Mouse (Mus musculus): Measurements from ENCODE around the gene Tango2. TPM values are rescaled to one million over a fixed set of nuclear protein-coding genes. Genes with fewer than 3 reads are reported as not detected.
A peak's percentile ranks its signal among the peaks of the same experiment; 100 is the strongest.

Gene Tango2
- total RNA-seq, 2 experiments from 2014 or later, result 102 to 116 TPM

GRCm38 (mm10) chr16:18383756-18384155, 35.9 kb upstream of the Tango2 start:
- no peak for DNase-seq (ENCODE audit: low spot score in 2 of 2)

GRCm38 (mm10) chr16:18383045-18383726, 35.3 kb upstream of the Tango2 start:
- no peak for DNase-seq (ENCODE audit: low spot score in 2 of 2)

DNA sequence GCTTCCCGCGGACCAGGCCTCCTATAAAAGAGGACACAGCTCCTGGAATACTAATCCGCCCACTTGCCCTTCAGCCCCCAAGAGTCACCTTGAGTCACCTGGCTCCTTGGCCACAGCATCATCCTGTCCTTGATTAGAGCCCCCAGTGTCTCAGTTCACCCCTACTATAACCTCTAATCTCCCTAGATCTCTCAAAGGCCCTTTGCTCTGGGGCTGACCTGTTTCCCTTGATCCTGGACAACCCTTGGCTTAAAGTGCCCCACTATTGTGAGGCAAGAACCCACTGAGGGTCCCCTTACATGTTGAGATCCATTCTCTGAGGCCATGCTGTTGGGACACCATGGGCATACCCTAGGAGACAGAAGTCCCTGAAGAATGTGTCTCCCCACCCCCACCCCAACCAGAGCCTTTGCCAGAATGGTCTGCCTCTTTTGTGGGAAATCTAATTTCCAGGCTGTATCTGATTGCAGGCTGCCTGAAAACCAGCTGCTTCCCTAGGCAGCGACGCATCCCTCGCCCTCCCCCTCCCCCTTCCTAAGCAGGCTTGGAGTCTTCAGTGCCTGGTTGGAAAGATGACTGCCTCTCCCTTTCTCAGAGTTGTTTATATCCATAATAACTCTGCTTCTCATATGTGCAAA, 33.8 kb upstream of the Tango2 start:
- DNase-seq (ENCODE audit: low spot score in 2 of 2), result no peak

- no peak for DNase-seq (ENCODE audit: low spot score in 2 of 2)
Observed at GRCm38 (mm10) chr16:18380495-18381063, 32.7 kb upstream of the Tango2 start.

GRCm38 (mm10) chr16:18379338-18380001, 31.6 kb upstream of the Tango2 start:
- DNase-seq (ENCODE audit: low spot score in 2 of 2), result no peak

- DNase-seq (ENCODE audit: low spot score in 2 of 2), result no peak
Observed at GRCm38 (mm10) chr16:18378489-18378888, 30.6 kb upstream of the Tango2 start.

DNA sequence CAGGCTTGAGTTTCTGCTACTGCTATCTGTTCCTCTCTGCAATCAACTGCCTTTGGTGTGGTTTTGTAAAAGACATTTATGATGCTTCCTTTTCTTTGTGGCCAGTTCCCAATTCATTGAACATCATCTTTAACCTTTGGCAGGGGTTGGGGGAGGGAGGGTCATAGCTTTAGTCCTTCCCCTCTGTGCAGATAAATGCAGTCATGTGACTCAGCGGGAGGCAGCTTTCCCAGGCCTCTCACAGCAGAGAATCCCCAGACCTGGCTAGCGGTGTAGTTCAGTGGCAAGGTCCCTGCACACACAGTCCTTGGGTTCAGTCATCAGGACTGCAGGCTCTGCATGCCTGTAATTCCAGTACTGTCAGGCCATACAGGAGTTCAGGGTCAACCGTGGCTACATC, 29.3 kb upstream of the Tango2 start:
- no peak for DNase-seq (ENCODE audit: low spot score in 2 of 2)

DNA sequence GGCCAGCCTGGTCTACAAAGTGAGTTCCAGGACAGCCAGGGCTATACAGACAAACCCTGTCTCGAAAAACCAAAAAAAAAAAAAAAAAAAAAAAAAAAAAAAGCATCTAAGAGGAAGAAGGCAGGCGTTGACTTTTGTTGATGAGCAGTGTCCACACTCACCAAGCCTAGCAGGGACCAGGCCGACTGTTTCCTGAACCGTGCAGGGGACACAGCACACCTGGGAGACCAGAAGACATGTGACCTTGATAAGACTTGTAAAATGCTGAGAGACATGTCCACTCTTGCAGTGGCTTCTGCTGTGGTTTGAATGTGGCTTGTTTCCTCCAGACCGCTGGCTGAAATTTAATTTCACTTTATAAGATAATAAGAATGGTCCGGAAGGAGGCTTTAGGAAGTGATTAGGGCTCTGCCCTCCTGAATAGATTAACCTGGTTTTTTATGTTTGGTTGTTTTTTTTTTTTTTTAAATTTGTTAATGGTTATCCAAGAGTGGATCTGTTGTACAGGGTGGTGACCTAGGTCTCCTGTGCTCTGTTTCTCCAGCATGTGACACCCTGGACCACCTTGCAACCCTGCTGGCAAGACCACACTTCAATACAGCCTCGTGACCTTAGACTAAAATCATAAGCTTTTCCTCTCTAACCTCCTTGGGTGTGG, 28.5 kb upstream of the Tango2 start:
- DNase-seq (ENCODE audit: low spot score in 2 of 2), result no peak

GRCm38 (mm10) chr16:18373632-18374031, 25.7 kb upstream of the Tango2 start:
- DNase-seq (ENCODE audit: low spot score in 2 of 2), result no peak

DNA sequence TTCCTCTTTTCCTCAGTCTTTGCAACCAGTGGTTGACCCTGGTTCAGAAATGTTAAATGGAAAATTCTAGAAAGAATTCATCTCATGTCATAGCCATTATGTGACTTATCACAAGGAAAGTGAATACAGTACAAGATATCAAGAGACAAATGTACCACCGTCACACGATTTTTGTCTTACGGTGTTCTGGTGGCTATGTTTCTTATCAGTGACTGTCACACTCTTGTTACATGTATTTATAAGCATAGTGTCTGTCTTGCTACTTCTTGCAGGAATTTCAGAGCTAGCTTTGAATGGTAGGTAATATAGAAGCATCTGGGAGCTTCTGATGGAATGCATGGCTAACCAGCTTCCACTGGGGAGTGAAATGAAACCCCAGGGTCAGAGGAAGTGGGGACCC, 22.3 kb upstream of the Tango2 start:
- DNase-seq (ENCODE audit: low spot score in 2 of 2), result no peak

DNA sequence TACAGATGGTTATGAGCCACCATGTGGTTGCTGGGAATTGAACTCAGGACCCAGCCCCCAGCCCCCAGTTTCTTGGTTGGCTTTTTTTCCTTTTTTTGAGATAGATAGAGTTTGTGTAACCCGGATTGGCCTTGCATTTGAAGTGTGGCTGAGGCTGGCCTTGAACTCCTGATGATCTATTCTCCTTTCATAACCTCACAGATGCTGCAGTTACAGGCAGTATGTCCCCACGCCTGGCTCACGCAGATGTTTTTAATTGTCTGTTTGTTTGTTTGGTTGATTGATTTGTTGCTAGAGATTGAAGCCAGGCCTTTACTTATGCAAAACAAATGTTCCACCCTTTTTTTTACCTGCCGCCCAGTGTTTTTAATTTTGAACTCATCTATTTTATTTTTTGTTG, 18.9 kb upstream of the Tango2 start:
- DNase-seq (ENCODE audit: low spot score in 2 of 2), result no peak

GRCm38 (mm10) chr16:18362948-18363347, 15.0 kb upstream of the Tango2 start:
- DNase-seq (ENCODE audit: low spot score in 2 of 2), result no peak

DNA sequence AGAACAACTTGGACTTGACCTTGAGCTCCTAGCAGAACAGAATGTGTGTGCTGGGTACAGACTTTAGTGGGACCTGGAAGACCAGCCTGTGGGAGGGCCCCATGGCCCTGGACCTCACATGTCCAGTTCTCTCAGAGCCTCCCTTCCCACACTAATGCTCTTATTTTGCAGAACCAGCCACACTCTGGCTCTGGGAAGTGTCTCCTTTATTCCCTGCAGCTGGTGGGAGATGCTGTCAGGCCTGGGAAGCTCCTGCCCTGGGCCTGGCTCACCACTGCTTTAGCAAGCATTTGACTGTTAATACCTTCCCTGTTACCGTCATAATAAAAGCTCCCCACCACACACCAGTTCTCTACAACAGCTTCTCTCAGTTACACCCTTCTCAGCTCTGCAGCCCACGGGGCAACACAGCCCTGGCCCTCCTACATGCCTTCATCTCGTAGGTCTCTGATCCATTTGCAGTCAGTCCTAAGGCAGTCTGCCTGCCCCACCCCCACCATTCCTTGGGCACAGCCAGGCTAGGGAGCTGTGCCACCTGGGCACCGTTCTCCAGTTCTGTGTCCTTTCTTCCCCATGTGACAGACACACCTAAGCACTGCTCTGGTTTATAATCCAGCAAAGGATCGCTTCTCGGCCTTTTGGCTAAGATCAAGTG, 12.4 kb upstream of the Tango2 start:
- DNase-seq (ENCODE audit: low spot score in 2 of 2), result no peak

DNA sequence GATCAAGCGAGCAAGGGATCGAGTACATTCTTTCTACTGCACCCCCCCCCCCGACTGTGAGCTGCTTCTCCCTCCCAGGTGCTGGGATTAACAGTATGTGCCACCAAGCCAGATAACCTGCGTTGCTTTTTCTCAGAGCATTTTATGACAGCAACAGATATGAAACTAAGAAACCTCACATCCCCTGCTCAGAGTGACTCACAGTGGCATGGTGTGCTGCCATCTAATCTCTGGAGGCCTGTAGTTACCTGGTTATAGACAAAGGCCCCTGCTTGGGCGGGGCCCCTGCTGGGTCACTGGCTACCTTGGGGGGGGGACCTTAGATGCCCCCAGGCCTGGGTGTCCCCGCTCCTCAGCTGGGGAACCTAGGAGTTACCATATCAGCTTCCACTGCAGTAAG, 10.1 kb upstream of the Tango2 start:
- no peak for DNase-seq (ENCODE audit: low spot score in 2 of 2)

DNA sequence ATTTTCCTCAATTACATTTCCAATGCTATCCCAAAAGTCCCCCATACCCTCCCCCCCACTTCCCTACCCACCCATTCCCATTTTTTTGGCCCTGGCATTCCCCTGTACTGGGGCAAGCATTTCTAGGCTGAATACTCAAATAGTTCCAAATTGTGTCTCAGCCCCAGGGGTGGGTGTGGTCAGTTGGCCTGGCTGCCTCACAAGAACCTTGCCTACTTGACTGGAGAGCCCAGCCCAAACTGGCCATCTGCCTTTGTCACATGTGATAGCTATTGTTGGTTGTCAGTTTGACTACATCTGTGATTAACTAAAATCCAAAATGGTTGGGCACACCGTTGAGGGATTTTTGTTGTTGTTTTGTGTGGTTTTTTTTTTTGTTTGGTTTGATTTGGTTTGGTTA, 9.1 kb upstream of the Tango2 start:
- no peak for DNase-seq (ENCODE audit: low spot score in 2 of 2)

DNA sequence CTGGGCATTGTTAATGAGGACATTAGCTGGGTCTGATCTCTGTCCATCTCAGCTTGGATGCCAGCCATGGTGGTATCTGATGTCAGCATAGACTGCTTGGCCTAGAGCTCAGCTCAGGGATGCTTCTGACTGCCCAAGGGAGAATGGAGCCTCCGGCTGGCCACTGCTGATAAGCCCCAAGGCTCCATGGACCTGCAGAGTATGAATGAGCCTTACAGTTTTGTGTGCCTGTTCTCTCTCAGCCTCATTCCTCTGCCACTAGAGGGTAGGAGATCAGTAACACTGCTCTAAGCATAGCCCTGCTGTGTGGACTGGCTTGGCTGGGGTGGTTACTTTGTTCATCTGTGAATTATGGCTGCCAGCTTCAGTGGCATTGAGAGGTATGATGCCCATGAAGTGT, 5.2 kb upstream of the Tango2 start:
- DNase-seq (ENCODE audit: low spot score in 2 of 2), result no peak

DNA sequence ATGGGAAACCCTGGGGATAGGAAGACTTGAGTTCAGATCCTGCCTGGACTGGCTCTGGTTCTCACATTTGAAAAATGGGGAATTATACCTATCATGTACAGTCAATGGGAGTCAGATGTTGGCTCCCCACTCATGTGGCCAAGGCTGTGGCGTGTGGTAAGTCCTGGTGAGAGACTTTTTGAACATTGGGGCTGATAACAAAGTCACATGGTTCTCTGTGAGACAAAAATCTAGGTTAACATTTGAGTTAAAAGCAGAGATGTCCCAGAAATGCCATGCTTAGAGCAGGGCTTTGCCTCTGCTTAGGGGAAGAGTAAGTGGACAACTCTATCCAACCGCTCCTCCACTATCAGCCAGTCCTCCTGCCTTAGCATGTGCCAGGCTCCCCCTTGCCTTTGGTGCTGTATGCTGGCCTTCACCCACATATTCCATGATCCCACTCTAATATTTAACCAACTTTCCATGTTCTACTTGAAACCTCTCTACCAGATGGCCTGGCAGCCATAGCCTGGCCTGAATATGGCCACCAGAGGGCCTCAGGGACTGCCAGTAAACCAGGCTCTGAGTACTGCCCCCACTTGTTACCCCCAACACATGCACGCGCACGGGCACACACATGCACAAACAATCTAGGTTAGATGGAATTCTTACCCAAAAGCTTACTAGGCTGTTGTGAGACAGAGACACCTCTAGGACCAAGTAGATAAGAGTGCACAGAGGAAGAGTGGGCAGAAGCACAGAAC, 3.6 kb upstream of the Tango2 start:
- peak in 1 of 2 experiments; percentile 51 for DNase-seq (ENCODE audit: low spot score in 2 of 2)

- DNase-seq (ENCODE audit: low spot score in 2 of 2), result no peak
Observed at GRCm38 (mm10) chr16:18349761-18350325, 1.9 kb upstream of the Tango2 start.

GRCm38 (mm10) chr16:18348601-18349175, 785 bp upstream of the Tango2 start:
- peak in 1 of 2 experiments; percentile 27 for DNase-seq (ENCODE audit: low spot score in 2 of 2)

GRCm38 (mm10) chr16:18345243-18345642, 2.7 kb downstream of the Tango2 start:
- DNase-seq (ENCODE audit: low spot score in 2 of 2), result peak; percentile 77 to 89

Measured in layer of hippocampus, adult 18-20 months (tissue).